Mouse (Mus musculus): ENCODE results near the gene Lifr.

- no peak for TF ChIP-seq CTCF (IDR thresholded peaks at IDR 0.05; ENCODE audit: low read depth, low read length)
- no peak for TF ChIP-seq POLR2A (IDR thresholded peaks at IDR 0.05; ENCODE audit: extremely low read depth, insufficient read depth, low read length)
These were observed 47.2 kb downstream of the Lifr start for GRCm38 (mm10) chr15:7137607-7138006.
